Mouse (Mus musculus): ENCODE measurements at regions not wholly inside any gene's neighbourhood (a gene's known extent, or its start where the extent isn't known, plus 50 kb on each side); places are given as distances from the start of the nearest gene placed in this dataset.
"Not testable (repeated sequence)": the region's sequence is repeated elsewhere in the genome, so short reads cannot be mapped to it uniquely, and the experiment has no call there.

- H3K4me1 ChIP-seq; H3K4me3 ChIP-seq (replicated peaks); H3K27me3 ChIP-seq (replicated peaks); H3K36me3 ChIP-seq (replicated peaks; ENCODE audit: low read length); H3K9me3 ChIP-seq: not testable (repeated sequence)
Measured at GRCm38 (mm10) chr17:13504827-13505268, 150.5 kb downstream of the Tcp10c start.

GRCm38 (mm10) chr17:13507397-13508063 is 153.2 kb downstream of the Tcp10c start:
- H3K9me3 ChIP-seq; H3K36me3 ChIP-seq (replicated peaks; ENCODE audit: low read length); H3K27me3 ChIP-seq (replicated peaks); H3K4me1 ChIP-seq; H3K4me3 ChIP-seq (replicated peaks): not testable (repeated sequence)

GRCm38 (mm10) chr17:13519409-13520201 is 165.2 kb downstream of the Tcp10c start:
- not testable (repeated sequence) for H3K36me3 ChIP-seq (replicated peaks; ENCODE audit: low read length); H3K4me1 ChIP-seq; H3K4me3 ChIP-seq (replicated peaks); H3K9me3 ChIP-seq; H3K27me3 ChIP-seq (replicated peaks)

GRCm38 (mm10) chr17:13532579-13532978 is 178.2 kb downstream of the Tcp10c start:
- not testable (repeated sequence) for H3K4me1 ChIP-seq; H3K4me3 ChIP-seq (replicated peaks); H3K27me3 ChIP-seq (replicated peaks); H3K9me3 ChIP-seq; H3K36me3 ChIP-seq (replicated peaks; ENCODE audit: low read length)

- peaks cover 37% of the 10 kb centered on the region for H3K9me3 ChIP-seq
- no peaks in the 10 kb centered on the region for H3K36me3 ChIP-seq (replicated peaks; ENCODE audit: low read length)
- no peaks in the 10 kb centered on the region for H3K4me1 ChIP-seq
- H3K4me3 ChIP-seq (replicated peaks), result peak overlapping the region; percentile 38
- TF ChIP-seq GATA1 (IDR thresholded peaks at IDR 0.05; ENCODE audit: borderline replicate concordance, low read length) (no peak), FLI1 (IDR thresholded peaks at IDR 0.05; ENCODE audit: low read length) (no peak)
- H3K27me3 ChIP-seq (replicated peaks), result no peaks in the 10 kb centered on the region
Measured at GRCm38 (mm10) chr17:13540446-13541241, 186.3 kb downstream of the Tcp10c start.

- TF ChIP-seq GATA1 (IDR thresholded peaks at IDR 0.05; ENCODE audit: borderline replicate concordance, low read length) (no peak), FLI1 (IDR thresholded peaks at IDR 0.05; ENCODE audit: low read length) (no peak)
- no peaks in the 10 kb centered on the region for H3K27me3 ChIP-seq (replicated peaks)
- no peak overlapping the region for H3K4me3 ChIP-seq (replicated peaks)
- H3K9me3 ChIP-seq, result peaks cover 38% of the 10 kb centered on the region
- no peaks in the 10 kb centered on the region for H3K36me3 ChIP-seq (replicated peaks; ENCODE audit: low read length)
- H3K4me1 ChIP-seq, result no peaks in the 10 kb centered on the region
Measured at GRCm38 (mm10) chr17:13541249-13541648, 186.9 kb downstream of the Tcp10c start.

GRCm38 (mm10) chr17:13542261-13542660 is 187.9 kb downstream of the Tcp10c start:
- H3K4me1 ChIP-seq, result no peaks in the 10 kb centered on the region
- no peak for TF ChIP-seq GATA1 (IDR thresholded peaks at IDR 0.05; ENCODE audit: borderline replicate concordance, low read length)
- no peak for TF ChIP-seq FLI1 (IDR thresholded peaks at IDR 0.05; ENCODE audit: low read length)
- H3K9me3 ChIP-seq, result peaks cover 47% of the 10 kb centered on the region
- H3K4me3 ChIP-seq (replicated peaks), result peak overlapping the region; percentile 39
- H3K36me3 ChIP-seq (replicated peaks; ENCODE audit: low read length), result no peaks in the 10 kb centered on the region
- H3K27me3 ChIP-seq (replicated peaks), result no peaks in the 10 kb centered on the region

GRCm38 (mm10) chr17:13542856-13543255 is 188.5 kb downstream of the Tcp10c start:
- no peaks in the 10 kb centered on the region for H3K27me3 ChIP-seq (replicated peaks)
- H3K9me3 ChIP-seq, result peaks cover 52% of the 10 kb centered on the region
- H3K36me3 ChIP-seq (replicated peaks; ENCODE audit: low read length), result no peaks in the 10 kb centered on the region
- no peak for TF ChIP-seq FLI1 (IDR thresholded peaks at IDR 0.05; ENCODE audit: low read length)
- TF ChIP-seq GATA1 (IDR thresholded peaks at IDR 0.05; ENCODE audit: borderline replicate concordance, low read length), result no peak
- H3K4me1 ChIP-seq, result no peaks in the 10 kb centered on the region
- peak overlapping the region; percentile 34 for H3K4me3 ChIP-seq (replicated peaks)

- no peaks in the 10 kb centered on the region for H3K4me1 ChIP-seq
- no peak overlapping the region for H3K4me3 ChIP-seq (replicated peaks)
- no peaks in the 10 kb centered on the region for H3K36me3 ChIP-seq (replicated peaks; ENCODE audit: low read length)
- H3K9me3 ChIP-seq, result peaks cover 65% of the 10 kb centered on the region
- H3K27me3 ChIP-seq (replicated peaks), result no peaks in the 10 kb centered on the region
- TF ChIP-seq FLI1 (IDR thresholded peaks at IDR 0.05; ENCODE audit: low read length) (no peak), GATA1 (IDR thresholded peaks at IDR 0.05; ENCODE audit: borderline replicate concordance, low read length) (no peak)
Measured at GRCm38 (mm10) chr17:13544036-13544795, 189.8 kb downstream of the Tcp10c start.

- no peaks in the 10 kb centered on the region for H3K27me3 ChIP-seq (replicated peaks)
- peaks cover 67% of the 10 kb centered on the region for H3K9me3 ChIP-seq
- TF ChIP-seq GATA1 (IDR thresholded peaks at IDR 0.05; ENCODE audit: borderline replicate concordance, low read length), result no peak
- no peak for TF ChIP-seq FLI1 (IDR thresholded peaks at IDR 0.05; ENCODE audit: low read length)
Measured at GRCm38 (mm10) chr17:13546249-13546648, 191.9 kb downstream of the Tcp10c start.

More at GRCm38 (mm10) chr17:13546249-13546648, 191.9 kb downstream of the Tcp10c start:
- H3K4me3 ChIP-seq (replicated peaks), result no peak overlapping the region
- no peaks in the 10 kb centered on the region for H3K36me3 ChIP-seq (replicated peaks; ENCODE audit: low read length)
- no peaks in the 10 kb centered on the region for H3K4me1 ChIP-seq

All from megakaryocyte, embryonic 14.5 days (primary cell).